13 mouse cellular contexts compared by ENCODE assay signal in genomic region chr9:102861789-102862188, GRCm38 (mm10). TPM values are rescaled to one million over a fixed set of nuclear protein-coding genes. Genes with fewer than 3 reads are reported as not detected.
DNase-seq lines count a peak whose midpoint lies in the region; ATAC-seq lines count a peak whose summit lies in the region.
"Had no signal": no experiment of that assay in that cellular context is flagged by ENCODE, and none has a peak within 500 bp of the region (broad histone marks: within the 10 kb centered on the region; RNA-seq: fewer than 3 reads in every experiment).

No protein-coding gene starts in this region.

- WGBS in heart, embryonic 16.5 days, result 51% methylated on average over 7 of the region's 7 CpGs
- 76% methylated on average over 7 of the region's 7 CpGs for WGBS in embryonic facial prominence, embryonic 15.5 days

- no peaks in the 10 kb centered on the region for H3K9me3 ChIP-seq in heart, embryonic 16.5 days (replicated peaks; ENCODE audit: control insufficient read depth, low read length)
- no peaks in the 10 kb centered on the region for H3K9me3 ChIP-seq in embryonic facial prominence, embryonic 15.5 days (replicated peaks)

- no peak overlapping the region for H3K4me3 ChIP-seq in heart, embryonic 16.5 days (ENCODE audit: low read length)
- no peak overlapping the region for H3K4me3 ChIP-seq in embryonic facial prominence, embryonic 15.5 days (replicated peaks)

- intact Hi-C loops in left cerebral cortex, postnatal 4 days (cut with DNase I), result loop anchor here (10.0 kb wide), 1 partner anchor 137 kb away; no protein-coding TSS in a partner anchor

- H3K9ac ChIP-seq in heart, embryonic 16.5 days (ENCODE audit: low read length), result peak overlapping the region; percentile 49
- no peak overlapping the region for H3K9ac ChIP-seq in embryonic facial prominence, embryonic 15.5 days
- H3K9ac ChIP-seq: lung, embryonic 14.5 days had no signal

- no peak for ATAC-seq in heart, embryonic 16.5 days (replicated peaks; ENCODE audit: extremely low read depth, insufficient read depth, low FRiP score)
- ATAC-seq in embryonic facial prominence, embryonic 15.5 days (ENCODE audit: insufficient number of reproducible peaks, low FRiP score, low TSS enrichment, low read depth), result no peak
- ATAC-seq: CD4-positive, CD25-positive, alpha-beta regulatory T cell, adult 4 months had no signal

- peak overlapping the region; percentile 82 for H3K27ac ChIP-seq in heart, embryonic 16.5 days (ENCODE audit: low read length)
- H3K27ac ChIP-seq in embryonic facial prominence, embryonic 15.5 days (replicated peaks), result 0 out of 2 replicates have a peak overlapping the region, but pooled peaks have one; percentile 17

- H3K36me3 ChIP-seq in heart, embryonic 16.5 days (ENCODE audit: control insufficient read depth, insufficient read depth), result peaks cover 12% of the 10 kb centered on the region; the same call in 1 of the 2 replicates
- H3K36me3 ChIP-seq in embryonic facial prominence, embryonic 15.5 days, result peaks cover 11% of the 10 kb centered on the region; the same call in 1 of the 2 replicates

- no peak overlapping the region for H3K4me2 ChIP-seq in heart, embryonic 16.5 days (ENCODE audit: low read depth, low read length)
- H3K4me2 ChIP-seq in embryonic facial prominence, embryonic 15.5 days (replicated peaks), result no peak overlapping the region
- H3K4me2 ChIP-seq: lung, embryonic 14.5 days had no signal

- H3K4me1 ChIP-seq in heart, embryonic 16.5 days (ENCODE audit: control insufficient read depth, insufficient read depth, low read length), result peaks cover 59% of the 10 kb centered on the region
- H3K4me1 ChIP-seq in embryonic facial prominence, embryonic 15.5 days, result peaks cover 62% of the 10 kb centered on the region

- DNase-seq in heart, adult 8-10 months (ENCODE audit: low spot score), result no peak
- DNase-seq in kidney, adult 18-20 months, result peak; percentile 59
- peak; percentile 76 to 77 for DNase-seq in kidney, postnatal 36 days
- DNase-seq in left cerebral cortex, postnatal 4 days, result no peak
- no peak for DNase-seq in layer of hippocampus, adult 8-10 months (ENCODE audit: low spot score in 2 of 2)
- DNase-seq in lung, postnatal 36 days, result no peak
- DNase-seq: cerebellum, adult 11 months; heart, postnatal 36 days; midbrain, embryonic 14.5 days had no signal

- no peaks in the 10 kb centered on the region for H3K27me3 ChIP-seq in heart, embryonic 16.5 days (ENCODE audit: control insufficient read depth, insufficient read depth, low read length)
- H3K27me3 ChIP-seq in embryonic facial prominence, embryonic 15.5 days, result no peaks in the 10 kb centered on the region

RNA-seq across cellular contexts. Expression of gene Ryk, which starts 27.1 kb away (rescaled TPM):
- 12.5 and 15.5 TPM in 2 replicates for polyA plus RNA-seq in heart, embryonic 16.5 days (2015; fragmentation: Nextera tagmentation; extraction: Ambion mirVana)
- 10 to 100 TPM; 35.0 to 41.6 (median 36.9) TPM for total RNA-seq in heart, adult 8-10 months (2022)
- polyA plus RNA-seq in embryonic facial prominence, embryonic 15.5 days (2015; fragmentation: Nextera tagmentation; extraction: Ambion mirVana), result 24.8 and 33.1 TPM in 2 replicates
- total RNA-seq in left cerebral cortex, postnatal 4 days (2021), result 10 to 100 TPM; 50.7 to 54.5 TPM
- total RNA-seq in layer of hippocampus, adult 8-10 months (2022), result 10 to 100 TPM; 39.8 to 52.7 (median 43.4) TPM

Comparison
In these comparisons a context has a peak if more than half of its experiments do, and no peak if none do; other contexts are left out.
1. DNase-seq: peak in kidney, adult 18-20 months (single experiment) and kidney, postnatal 36 days (2 of 2); none in heart, adult 8-10 months (single experiment), left cerebral cortex, postnatal 4 days (single experiment), layer of hippocampus, adult 8-10 months (0 of 2) and lung, postnatal 36 days (single experiment).